Mouse (Mus musculus): ENCODE results near the gene Tmed3. TPM values are rescaled to one million over a fixed set of nuclear protein-coding genes. Genes with fewer than 3 reads are reported as not detected.

Gene Tmed3
- polyA plus RNA-seq (2015; fragmentation: Nextera tagmentation; extraction: Ambion mirVana), result 144 and 148 TPM in 2 replicates

DNA sequence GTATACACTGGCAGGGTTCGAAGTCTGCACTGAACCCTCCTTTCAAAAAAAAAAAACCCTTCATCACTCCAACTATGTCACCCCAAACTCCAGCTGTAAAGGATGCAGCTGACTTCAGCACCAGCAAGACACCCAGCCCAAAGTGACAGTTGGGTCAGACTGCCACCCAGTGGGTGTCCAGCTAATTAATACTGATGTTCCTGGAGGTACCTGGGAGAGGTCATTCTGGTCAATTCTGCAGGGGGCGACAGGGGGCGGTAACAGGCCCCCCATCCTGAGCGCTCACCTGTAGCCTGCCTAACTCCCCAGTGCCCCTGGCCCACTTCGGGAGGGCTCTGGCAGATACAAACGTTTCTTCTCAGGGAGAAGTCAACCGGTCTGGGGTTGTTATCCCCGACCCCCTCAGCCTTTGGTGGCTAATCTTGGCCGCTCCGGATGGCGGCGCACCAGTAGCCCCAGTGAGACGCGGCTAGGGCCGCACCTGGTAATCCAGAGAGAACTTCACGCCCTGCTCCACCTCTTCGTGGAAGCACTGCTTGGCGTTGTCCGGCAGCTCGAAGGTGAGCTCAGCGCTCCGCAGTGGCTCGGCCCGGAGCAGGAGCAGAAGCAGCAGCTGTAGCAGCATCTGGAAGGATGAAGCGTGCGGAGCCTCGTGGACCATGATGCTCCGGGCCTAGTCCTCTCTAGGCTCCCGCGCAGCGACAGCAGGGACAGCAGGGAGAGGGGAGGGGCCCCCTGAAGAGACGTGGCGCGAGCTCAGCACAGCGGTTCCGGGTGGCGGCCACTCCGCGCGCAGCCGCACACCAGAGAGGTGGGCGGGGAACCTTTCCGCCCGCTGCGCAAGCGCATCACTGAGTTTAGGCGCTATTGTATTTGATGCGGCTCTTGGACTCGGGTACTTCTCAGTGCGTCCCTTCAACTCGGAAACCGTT lies at the start of gene Tmed3:
Tmed3 (minus strand) TSS at position 804 of the 932 bp plus-strand sequence.

DNA sequence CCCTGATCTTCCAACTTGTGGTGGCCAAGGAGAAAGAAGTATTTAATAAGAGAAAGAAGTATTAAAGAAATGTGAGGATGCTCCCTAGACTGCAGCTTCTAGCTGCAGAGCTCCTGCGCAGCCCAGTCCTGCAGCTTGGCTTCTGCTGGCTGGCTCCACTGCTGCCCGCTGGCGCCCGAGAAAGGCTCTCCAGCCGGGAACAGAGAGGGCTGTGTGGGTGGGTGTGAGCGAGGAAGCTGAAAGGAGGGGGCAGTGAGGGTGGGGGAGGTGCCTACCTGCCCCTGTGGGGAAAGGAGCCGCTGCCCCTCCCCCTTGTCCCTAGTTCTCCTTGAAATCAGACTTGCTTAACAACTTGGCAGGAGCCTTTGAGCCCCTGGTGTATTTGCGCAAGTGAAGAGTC lies 33.4 kb upstream of the Tmed3 start, which contains the start of gene Ankrd34c:
Ankrd34c (minus strand) TSS at position 181 of the 400 bp plus-strand sequence.

Other genes with a start within 250 kb of the Tmed3 start
- 0.02 TPM in 1 of 2 replicates, not detected in the other for gene Minar1, start 81.9 kb downstream of the Tmed3 start, polyA plus RNA-seq (2015; fragmentation: Nextera tagmentation; extraction: Ambion mirVana)
- not detected in 2 replicates for gene Ankrd34c, start 33.4 kb upstream of the Tmed3 start, polyA plus RNA-seq (2015; fragmentation: Nextera tagmentation; extraction: Ambion mirVana)
- gene Rasgrf1, start 204.8 kb upstream of the Tmed3 start, polyA plus RNA-seq (2015; fragmentation: Nextera tagmentation; extraction: Ambion mirVana), result 0.08 TPM in 2 replicates